Mouse (Mus musculus) stomach, postnatal 0 days (tissue): ENCODE measurements at regions not wholly inside any gene's neighbourhood (a gene's known extent, or its start where the extent isn't known, plus 50 kb on each side); places are given as distances from the start of the nearest gene placed in this dataset.

Source experiments
- CTCF ChIP-seq: IDR thresholded peaks from 2 replicates; pipeline ENCODE4 v1.5.1; 2016; ENCODE audit warnings: antibody characterized with exemption, low read depth, mild to moderate bottlenecking, moderate library complexity
- EP300 ChIP-seq: optimal IDR thresholded peaks from 2 replicates; pipeline ENCODE3; 2016; ENCODE audit warnings: antibody characterized with exemption

DNA sequence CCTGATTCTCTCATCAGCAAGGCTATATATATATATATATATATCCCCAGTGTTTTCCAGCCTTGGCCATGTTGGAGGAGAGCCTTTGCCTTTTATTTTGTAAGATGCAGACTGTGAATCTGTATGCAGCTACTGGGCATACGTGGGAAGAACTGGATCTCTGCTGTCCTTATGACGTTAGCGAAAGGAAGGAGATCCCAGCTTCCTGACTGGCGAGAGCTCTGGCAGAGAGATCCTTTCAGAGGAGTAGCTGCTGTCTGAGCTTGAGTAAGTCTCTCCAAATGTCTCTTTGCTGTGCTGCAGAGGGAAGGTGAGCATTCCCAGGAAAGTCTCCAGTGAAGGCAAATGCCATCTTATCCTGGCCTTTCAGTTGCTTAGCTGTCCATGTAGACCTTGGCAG lies 61.6 kb upstream of the Oxtr start:
- TF ChIP-seq CTCF (no peak), EP300 (no peak)
